Mouse (Mus musculus): ENCODE measurements around the gene Obp2b.

GRCm38 (mm10) chr2:25779076-25779475 lies 42.3 kb downstream of the Obp2b start:
- TF ChIP-seq CTCF (IDR thresholded peaks at IDR 0.05; ENCODE audit: borderline replicate concordance, extremely low read depth, insufficient read depth, insufficient read length) (no peak), POLR2A (IDR thresholded peaks at IDR 0.05; ENCODE audit: borderline replicate concordance, extremely low read depth, insufficient read depth, insufficient read length, poor library complexity, severe bottlenecking) (no peak)

Measured in brain, embryonic 14.5 days (tissue).